Mouse (Mus musculus) ES-E14 (cell line): ENCODE results near the gene Clrn2.

Source experiments
- ZC3H11A ChIP-seq: IDR thresholded peaks from 2 replicates; pipeline ENCODE4 v1.6.1; 2012; ENCODE audit warnings: low read depth, mild to moderate bottlenecking, inconsistent platforms, low read length, borderline replicate concordance
- ZNF384 ChIP-seq: IDR thresholded peaks from 2 replicates; pipeline ENCODE4 v1.6.1; 2012; ENCODE audit warnings: low read depth, low read length, inconsistent platforms

DNA sequence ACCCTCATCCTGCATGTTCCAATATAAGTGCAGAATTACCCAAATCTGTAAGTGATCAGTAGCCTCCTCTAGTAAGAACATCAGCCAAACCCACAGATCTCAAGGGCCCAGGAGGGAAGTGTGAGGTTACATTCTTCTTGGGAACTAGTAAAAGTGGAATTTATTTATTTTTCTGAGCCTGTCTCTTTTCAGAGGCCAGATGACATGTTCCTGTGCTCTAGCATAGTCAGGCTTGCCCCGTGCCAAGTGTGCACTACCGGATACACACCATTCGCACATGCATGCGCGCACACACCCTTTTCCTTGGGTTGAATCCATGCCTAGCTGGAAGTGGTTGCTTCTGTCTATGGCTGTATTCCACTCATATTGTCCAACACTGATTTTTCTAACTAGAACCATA is 22.2 kb downstream of the Clrn2 start:
- TF ChIP-seq ZC3H11A, result no peak
- no peak for TF ChIP-seq ZNF384
